Mouse (Mus musculus): ENCODE measurements at regions not wholly inside any gene's neighbourhood (a gene's known extent, or its start where the extent isn't known, plus 50 kb on each side); places are given as distances from the start of the nearest gene placed in this dataset.

GRCm38 (mm10) chr12:68683897-68684296 is 475.1 kb downstream of the Rps29 start:
- no peak for DNase-seq (ENCODE audit: low spot score)

GRCm38 (mm10) chr12:68683176-68683575 is 475.8 kb downstream of the Rps29 start:
- DNase-seq (ENCODE audit: low spot score): no peak

GRCm38 (mm10) chr12:68680668-68681067 is 478.3 kb downstream of the Rps29 start:
- DNase-seq (ENCODE audit: low spot score): no peak

- DNase-seq (ENCODE audit: low spot score): peak; percentile 4
Observed at GRCm38 (mm10) chr12:68676096-68676775, 482.8 kb downstream of the Rps29 start.

GRCm38 (mm10) chr12:68672011-68672410 is 487.0 kb downstream of the Rps29 start:
- no peak for DNase-seq (ENCODE audit: low spot score)

GRCm38 (mm10) chr12:68645901-68646585 is 512.9 kb downstream of the Rps29 start:
- DNase-seq (ENCODE audit: low spot score): no peak

GRCm38 (mm10) chr12:68643671-68644070 is 515.3 kb downstream of the Rps29 start:
- no peak for DNase-seq (ENCODE audit: low spot score)

GRCm38 (mm10) chr12:68632441-68632840 is 526.5 kb downstream of the Rps29 start:
- DNase-seq (ENCODE audit: low spot score): no peak

- no peak for DNase-seq (ENCODE audit: low spot score)
Observed at GRCm38 (mm10) chr12:68618337-68618736, 540.6 kb downstream of the Rps29 start.

- no peak for DNase-seq (ENCODE audit: low spot score)
Observed at GRCm38 (mm10) chr12:68605417-68606000, 553.5 kb downstream of the Rps29 start.

GRCm38 (mm10) chr12:68604524-68605299 is 554.3 kb downstream of the Rps29 start:
- no peak for DNase-seq (ENCODE audit: low spot score)

GRCm38 (mm10) chr12:68602682-68603081 is 556.3 kb downstream of the Rps29 start:
- DNase-seq (ENCODE audit: low spot score): no peak

- no peak for DNase-seq (ENCODE audit: low spot score)
Observed at GRCm38 (mm10) chr12:68601366-68601765, 557.6 kb downstream of the Rps29 start.

- DNase-seq (ENCODE audit: low spot score): no peak
Observed at GRCm38 (mm10) chr12:68599681-68600596, 559.0 kb downstream of the Rps29 start.

- no peak for DNase-seq (ENCODE audit: low spot score)
Observed at GRCm38 (mm10) chr12:68599016-68599616, 559.9 kb downstream of the Rps29 start.

- DNase-seq (ENCODE audit: low spot score): no peak
Observed at GRCm38 (mm10) chr12:68585524-68585872, 573.5 kb downstream of the Rps29 start.

GRCm38 (mm10) chr12:68584786-68585523 is 574.0 kb downstream of the Rps29 start:
- DNase-seq (ENCODE audit: low spot score): no peak

- no peak for DNase-seq (ENCODE audit: low spot score)
Observed at GRCm38 (mm10) chr12:68579909-68580308, 579.1 kb downstream of the Rps29 start.

- no peak for DNase-seq (ENCODE audit: low spot score)
Observed at GRCm38 (mm10) chr12:68577453-68577852, 581.5 kb downstream of the Rps29 start.

- DNase-seq (ENCODE audit: low spot score): no peak
Observed at GRCm38 (mm10) chr12:68576855-68577254, 582.1 kb downstream of the Rps29 start.

Measured in urinary bladder, postnatal 14 days (tissue).